Mouse (Mus musculus): ENCODE measurements around the gene Clcn6. TPM values are rescaled to one million over a fixed set of nuclear protein-coding genes. Genes with fewer than 3 reads are reported as not detected.

Clcn6 gene
- polyA plus RNA-seq (2012; fragmentation: generic; extraction: Trizol) = 1 to 10 TPM; 1.5 to 7.3 TPM

GRCm38 (mm10) chr4:148038600-148039253 is at the start of gene Clcn6, which contains the start of gene Mthfr:
Gene Clcn6 (minus strand): TSS chr4:148038821.
Gene Mthfr (plus strand): TSS chr4:148039077.

DNA sequence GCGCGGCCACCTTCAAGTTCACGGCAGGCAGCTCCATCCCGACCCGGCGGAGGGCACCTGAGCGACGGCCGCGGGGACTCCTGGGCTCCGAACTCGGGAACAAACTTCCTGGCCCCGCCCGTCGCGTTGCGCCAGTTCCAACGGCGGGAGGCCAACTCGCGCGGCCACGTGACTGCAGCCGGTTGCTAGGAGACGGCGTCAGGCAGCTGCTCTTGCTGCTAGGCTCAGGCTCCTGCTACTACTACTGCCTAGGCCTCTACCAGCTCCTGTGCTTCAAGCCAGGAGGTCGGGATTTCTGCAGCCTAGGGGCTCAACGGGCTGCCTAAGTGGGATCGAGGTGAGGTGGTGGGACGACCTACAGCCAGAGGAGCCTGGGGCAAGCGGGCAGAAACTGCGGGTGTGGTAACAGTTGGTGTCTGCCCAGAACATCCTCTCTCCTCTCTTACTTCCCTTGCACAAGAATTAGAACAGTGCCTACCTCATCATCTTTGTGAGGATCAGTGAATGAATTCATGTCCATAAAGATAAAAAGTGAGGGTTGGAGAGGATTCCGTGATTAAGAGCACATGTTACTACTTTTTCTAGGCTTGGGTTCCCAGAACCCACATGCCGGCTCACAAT is 49.4 kb upstream of the Clcn6 start, which contains the start of gene Agtrap:
Gene Agtrap (minus strand): TSS at position 125 of the 621 bp plus-strand sequence.

DNA sequence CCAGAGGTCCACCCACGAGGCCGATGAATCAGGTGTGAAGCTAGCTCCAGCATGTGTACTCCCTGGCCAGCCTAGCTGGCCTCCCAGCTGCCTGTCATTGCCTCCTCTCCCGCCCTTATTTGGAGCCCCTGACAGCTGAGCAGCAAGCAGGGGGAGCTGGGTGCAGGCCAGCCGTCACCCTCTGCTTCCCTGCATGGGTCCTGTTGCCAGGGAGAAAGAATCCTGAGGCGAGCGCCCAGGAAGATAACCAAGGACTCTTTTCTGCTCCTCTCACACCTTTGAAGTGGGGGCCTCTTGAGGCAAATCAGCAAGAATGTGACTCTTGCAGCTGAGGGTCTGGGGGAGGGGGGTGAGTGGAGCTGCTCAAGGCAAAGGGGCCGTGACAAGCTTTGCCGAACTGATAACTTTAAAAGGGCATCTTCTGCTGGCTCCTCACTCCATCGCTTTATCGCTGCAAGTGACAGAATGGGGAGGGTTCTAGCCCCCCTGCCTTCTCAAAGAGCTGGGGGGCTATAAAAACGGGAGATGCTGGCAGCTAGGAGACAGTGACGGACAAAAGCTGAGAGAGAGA is 38.3 kb downstream of the Clcn6 start, which contains the start of gene Nppa:
Gene Nppa (plus strand): TSS at position 521 of the 571 bp plus-strand sequence.

DNA sequence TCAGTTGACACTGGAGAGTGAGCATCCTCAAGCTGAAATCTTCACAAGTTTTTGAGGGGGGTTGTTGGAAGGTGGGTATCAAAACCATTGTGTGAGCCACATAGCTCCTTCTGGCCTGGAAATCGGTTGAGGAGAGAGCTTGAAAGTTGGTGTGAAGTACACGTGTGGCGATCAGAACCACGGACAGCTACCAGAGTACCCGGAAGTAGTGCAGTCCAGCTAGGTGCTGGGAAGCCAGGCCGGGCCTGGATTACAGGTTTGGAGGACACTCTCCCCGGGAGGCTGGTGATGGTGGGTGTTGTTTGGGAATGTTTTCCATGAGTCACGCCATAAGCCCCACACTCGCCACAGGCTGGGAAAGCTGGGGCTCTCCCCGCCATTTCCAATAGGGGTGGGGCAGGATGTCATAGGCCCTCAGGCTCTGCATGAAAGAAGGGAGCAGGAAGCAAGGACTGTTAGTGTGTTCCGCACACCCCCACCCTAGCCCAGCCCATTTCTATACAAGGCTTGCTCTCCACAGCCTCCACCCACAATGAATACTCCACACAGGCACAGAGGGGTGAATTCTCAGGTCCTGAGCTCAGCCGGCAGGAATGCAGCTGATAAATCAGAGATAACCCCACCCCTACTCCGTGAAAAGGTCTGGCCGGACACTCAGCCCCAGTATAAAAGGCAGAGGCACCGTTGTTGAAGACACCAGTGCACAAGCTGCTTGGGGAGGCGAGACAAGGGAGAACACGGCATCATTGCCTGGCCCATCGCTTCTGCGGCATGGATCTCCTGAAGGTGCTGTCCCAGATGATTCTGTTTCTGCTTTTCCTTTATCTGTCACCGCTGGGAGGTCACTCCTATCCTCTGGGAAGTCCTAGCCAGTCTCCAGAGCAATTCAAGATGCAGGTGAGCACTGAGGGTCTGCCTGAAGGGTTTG is 53.2 kb downstream of the Clcn6 start, which contains the start of gene Nppb:
Gene Nppb (plus strand): TSS at position 584 of the 928 bp plus-strand sequence.

Other genes starting within 250 kb of the Clcn6 start
- under 1 TPM in 1 of 2 experiments, not detected in 1; 0.05 TPM for gene Zfp984, start 229.0 kb downstream of the Clcn6 start, polyA plus RNA-seq (2012; fragmentation: generic; extraction: Trizol)
- gene Zfp933, start 190.5 kb downstream of the Clcn6 start, polyA plus RNA-seq (2012; fragmentation: generic; extraction: Trizol) = under 1 TPM; 0.02 to 0.35 TPM
- 10 to 100 TPM; 18.3 to 21.0 TPM for gene Miip, start 170.0 kb downstream of the Clcn6 start, polyA plus RNA-seq (2012; fragmentation: generic; extraction: Trizol)
- 1 to 10 TPM in 1 of 2 experiments, under 1 TPM in 1; 0.26 to 2.9 TPM for gene Fv1, start 169.8 kb downstream of the Clcn6 start, polyA plus RNA-seq (2012; fragmentation: generic; extraction: Trizol)
- 10 to 100 TPM; 21.7 to 28.1 TPM for gene Mfn2, start 134.1 kb downstream of the Clcn6 start, polyA plus RNA-seq (2012; fragmentation: generic; extraction: Trizol)
- 10 to 100 TPM; 25.9 to 69.0 TPM for gene Plod1, start 102.1 kb downstream of the Clcn6 start, polyA plus RNA-seq (2012; fragmentation: generic; extraction: Trizol)
- 10 to 100 TPM; 15.3 to 43.6 TPM for gene 2510039O18Rik, start 97.9 kb downstream of the Clcn6 start, polyA plus RNA-seq (2012; fragmentation: generic; extraction: Trizol)
- not detected for gene Nppb, start 53.0 kb downstream of the Clcn6 start, polyA plus RNA-seq (2012; fragmentation: generic; extraction: Trizol)
- gene Nppa, start 38.1 kb downstream of the Clcn6 start, polyA plus RNA-seq (2012; fragmentation: generic; extraction: Trizol) = not detected
- 10 to 100 TPM in 1 of 2 experiments, 1 to 10 TPM in 1; 4.5 to 16.9 TPM for gene Mthfr, start 256 bp upstream of the Clcn6 start, polyA plus RNA-seq (2012; fragmentation: generic; extraction: Trizol)
- 10 to 100 TPM; 17.7 TPM for gene Agtrap, start 49.2 kb upstream of the Clcn6 start, polyA plus RNA-seq (2012; fragmentation: generic; extraction: Trizol)
- 10 to 100 TPM; 29.3 to 46.0 TPM for gene Mad2l2, start 91.6 kb upstream of the Clcn6 start, polyA plus RNA-seq (2012; fragmentation: generic; extraction: Trizol)
- under 1 TPM; under 0.01 to 0.14 TPM for gene Draxin, start 91.9 kb upstream of the Clcn6 start, polyA plus RNA-seq (2012; fragmentation: generic; extraction: Trizol)
- 10 to 100 TPM; 66.2 to 95.0 TPM for gene Fbxo6, start 113.3 kb upstream of the Clcn6 start, polyA plus RNA-seq (2012; fragmentation: generic; extraction: Trizol)
- gene Fbxo44, start 121.7 kb upstream of the Clcn6 start, polyA plus RNA-seq (2012; fragmentation: generic; extraction: Trizol) = 1 to 10 TPM in 1 of 2 experiments, under 1 TPM in 1; 0.50 to 2.3 TPM
- gene Fbxo2, start 121.8 kb upstream of the Clcn6 start, polyA plus RNA-seq (2012; fragmentation: generic; extraction: Trizol) = 1 to 10 TPM; 1.2 to 2.9 TPM
- under 1 TPM in 1 of 2 experiments, not detected in 1; under 0.01 TPM for gene Disp3, start 249.1 kb upstream of the Clcn6 start, polyA plus RNA-seq (2012; fragmentation: generic; extraction: Trizol)

Data from C3H10T1/2 (cell line).